Mouse (Mus musculus) NIH3T3 (cell line): ENCODE measurements around the gene Alkbh7.

Experiments used
- DNase-seq: peaks from one replicate; pipeline ENCODE4 v3.0.0-alpha.2; 2012; ENCODE audit warnings: low read depth

Gene Alkbh7

GRCm38 (mm10) chr17:56997029-56997667 lies at the start of gene Alkbh7:
Gene Alkbh7 (plus strand): TSS chr17:56997339.
- peak; percentile 96 for DNase-seq

GRCm38 (mm10) chr17:56950915-56951314 lies 46.2 kb upstream of the Alkbh7 start:
- DNase-seq, result peak; percentile 78

GRCm38 (mm10) chr17:56952639-56953038 lies 44.5 kb upstream of the Alkbh7 start:
- no peak for DNase-seq

- DNase-seq, result no peak
Observed at GRCm38 (mm10) chr17:56954871-56955270, 42.3 kb upstream of the Alkbh7 start.

GRCm38 (mm10) chr17:56957763-56958429 lies 39.2 kb upstream of the Alkbh7 start:
- DNase-seq, result peak; percentile 63

- DNase-seq, result no peak
Observed at GRCm38 (mm10) chr17:56958667-56959066, 38.5 kb upstream of the Alkbh7 start.

GRCm38 (mm10) chr17:56961880-56962279 lies 35.3 kb upstream of the Alkbh7 start:
- DNase-seq, result peak; percentile 39

GRCm38 (mm10) chr17:56962642-56963405 lies 34.3 kb upstream of the Alkbh7 start:
- no peak for DNase-seq

- DNase-seq, result no peak
Observed at GRCm38 (mm10) chr17:56963646-56964045, 33.5 kb upstream of the Alkbh7 start.

- DNase-seq, result no peak
Observed at GRCm38 (mm10) chr17:56969321-56969720, 27.8 kb upstream of the Alkbh7 start.

- no peak for DNase-seq
Observed at GRCm38 (mm10) chr17:56970081-56970480, 27.1 kb upstream of the Alkbh7 start.

GRCm38 (mm10) chr17:56973956-56974707 lies 23.0 kb upstream of the Alkbh7 start:
- DNase-seq, result no peak

- DNase-seq, result no peak
Observed at GRCm38 (mm10) chr17:56974708-56975240, 22.4 kb upstream of the Alkbh7 start.

GRCm38 (mm10) chr17:56975391-56975790 lies 21.7 kb upstream of the Alkbh7 start:
- no peak for DNase-seq

GRCm38 (mm10) chr17:56976531-56977390 lies 20.4 kb upstream of the Alkbh7 start:
- DNase-seq, result no peak

GRCm38 (mm10) chr17:56979524-56979923 lies 17.6 kb upstream of the Alkbh7 start:
- no peak for DNase-seq

GRCm38 (mm10) chr17:56981049-56981448 lies 16.1 kb upstream of the Alkbh7 start:
- DNase-seq, result no peak

- DNase-seq, result no peak
Observed at GRCm38 (mm10) chr17:56982013-56982412, 15.1 kb upstream of the Alkbh7 start, which contains the start of gene Acer1. Gene Acer1 (minus strand): TSS chr17:56982126.

GRCm38 (mm10) chr17:56984886-56985285 lies 12.3 kb upstream of the Alkbh7 start:
- DNase-seq, result no peak

- no peak for DNase-seq
Observed at GRCm38 (mm10) chr17:56985656-56986055, 11.5 kb upstream of the Alkbh7 start.
